Mouse (Mus musculus) bone marrow macrophage, adult 2 months (primary cell): ENCODE measurements around the gene Mafg.

Experiments
- CTCF ChIP-seq: IDR thresholded peaks from 2 replicates; pipeline ENCODE4 v1.5.1; 2012; ENCODE audit warnings: low read depth, mild to moderate bottlenecking, low read length, moderate library complexity
- POLR2A ChIP-seq: IDR thresholded peaks from 2 replicates; pipeline ENCODE4 v1.6.1; 2012; ENCODE audit warnings: mild to moderate bottlenecking, low read depth, low read length, borderline replicate concordance

GRCm38 (mm10) chr11:120630881-120631725 lies 2.3 kb downstream of the Mafg start:
- no peak for TF ChIP-seq CTCF
- TF ChIP-seq POLR2A = no peak
